Mouse (Mus musculus) testis, adult 2 months (tissue): ENCODE data around the gene Clpsl2.

Experiments
- CTCF ChIP-seq: fragments of 200-500 bp; IDR thresholded peaks from 2 replicates; pipeline ENCODE4 v1.5.1; 2012; ENCODE audit warnings: low read depth, mild to moderate bottlenecking, inconsistent platforms, low read length, moderate library complexity; ENCODE audit not compliant: control insufficient read depth, insufficient read depth, insufficient replicate concordance
- POLR2A ChIP-seq: fragments of 200-500 bp; IDR thresholded peaks from 2 replicates; pipeline ENCODE4 v1.6.1; 2012; ENCODE audit warnings: low read depth, mild to moderate bottlenecking, inconsistent platforms, low read length, moderate library complexity; ENCODE audit not compliant: control insufficient read depth

DNA sequence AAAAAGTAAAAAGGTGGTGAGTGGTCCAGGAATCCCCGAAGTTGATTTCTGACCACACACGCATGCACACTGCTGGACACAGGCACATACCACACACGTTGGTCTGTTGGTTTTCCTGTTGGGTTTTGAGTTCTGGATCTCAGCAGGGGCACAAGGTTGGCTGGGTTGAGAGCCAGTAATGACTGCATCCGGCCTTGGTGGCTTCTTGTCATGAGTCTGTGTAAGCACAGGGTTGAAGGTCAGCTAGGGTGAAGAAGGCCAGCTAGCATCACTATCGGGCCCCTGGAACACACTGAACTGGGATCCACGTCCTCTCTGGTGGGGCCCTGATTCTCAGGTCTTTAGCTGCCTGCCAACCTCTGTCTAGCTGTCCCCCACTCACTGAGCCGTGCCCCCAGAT is 23.3 kb downstream of the Clpsl2 start:
- no peak for TF ChIP-seq POLR2A
- no peak for TF ChIP-seq CTCF
